Mouse (Mus musculus) stomach, embryonic 14.5 days (tissue): Measurements from ENCODE around the gene Mpp2. TPM values are rescaled to one million over a fixed set of nuclear protein-coding genes. Genes with fewer than 3 reads are reported as not detected.
A peak's percentile ranks its signal among the peaks of the same experiment; 100 is the strongest.

Source experiments
- ATAC-seq: fragments of 200-750 bp; cut with Nextera tagmentation; 2 replicates; pipeline ENCODE4 v1.8.0; 2017; ENCODE audit warnings: low read depth, moderate TSS enrichment; ENCODE audit not compliant: insufficient number of reproducible peaks, insufficient read depth, low FRiP score
- H3K27ac ChIP-seq: fragments of 300-500 bp; sonication (generic); 2 replicates; pipeline ENCODE4 v1.5.1; 2014; ENCODE audit warnings: mild to moderate bottlenecking, low read length, moderate library complexity, mixed read lengths
- H3K27me3 ChIP-seq: fragments of 300-500 bp; sonication (generic); 2 replicates; pipeline ENCODE4 v1.6.1; 2014; ENCODE audit warnings: low read length, control low read depth, mixed read lengths; ENCODE audit not compliant: control insufficient read depth, insufficient read depth
- H3K36me3 ChIP-seq: fragments of 300-500 bp; sonication (generic); 2 replicates; pipeline ENCODE4 v1.6.1; 2014; ENCODE audit warnings: mild to moderate bottlenecking, control low read depth, low read length, moderate library complexity, mixed read lengths; ENCODE audit not compliant: control insufficient read depth, insufficient read depth
- H3K4me1 ChIP-seq: fragments of 300-500 bp; sonication (generic); 2 replicates; pipeline ENCODE4 v1.6.1; 2014; ENCODE audit warnings: low read length, control low read depth, mixed read lengths; ENCODE audit not compliant: control insufficient read depth, insufficient read depth
- H3K4me2 ChIP-seq: fragments of 300-500 bp; sonication (generic); replicated peaks from 2 replicates; pipeline ENCODE4 v1.6.1; 2014; ENCODE audit warnings: low read depth, low read length, control low read depth
- H3K4me3 ChIP-seq: fragments of 300-500 bp; sonication (generic); 2 replicates; pipeline ENCODE4 v1.5.1; 2014; ENCODE audit warnings: low read depth, low read length, control low read depth
- H3K9ac ChIP-seq: fragments of 300-500 bp; sonication (generic); replicated peaks from 2 replicates; pipeline ENCODE4 v1.6.1; 2014; ENCODE audit warnings: low read depth, mild to moderate bottlenecking, control low read depth, low read length, moderate library complexity, mixed read lengths
- H3K9me3 ChIP-seq: fragments of 300-500 bp; sonication (generic); 2 replicates; pipeline ENCODE4 v1.6.1; 2016; ENCODE audit warnings: low read depth, low read length, control low read depth; ENCODE audit not compliant: control insufficient read depth
- WGBS: fragments of 180-500 bp; shearing (Covaris S2); extraction: QIAGEN DNeasy Blood & Tissue Kit; methylation state at CpG from one replicate; pipeline ENCODE4 v1.1.7; 2014; 5-methylcytosine and 5-hydroxymethylcytosine counted together
- polyA plus RNA-seq: library from polyadenylated mRNA; unstranded; fragments of >200 nt; fragmentation: Nextera tagmentation; extraction: Ambion mirVana; gene quantifications from 2 replicates; pipeline ENCODE4 v1.2.1, GENCODE M21; 2014

The Mpp2 gene
- polyA plus RNA-seq, 1 experiment from 2014 or later: 8.5 TPM

GRCm38 (mm10) chr11:102102485-102103258 lies 14.4 kb upstream of the Mpp2 start:
- Histone ChIP-seq H3K4me1 (0 out of 2 replicates have a peak, but pooled peaks cover 3% of the 10 kb centered on the region), H3K27me3 (peaks cover 17% of the 10 kb centered on the region), H3K9me3 (no peaks in the 10 kb centered on the region), H3K4me3 (no peak overlapping the region), H3K27ac (no peak overlapping the region), H3K4me2 (no peak overlapping the region), H3K9ac (no peak overlapping the region), H3K36me3 (no peaks in the 10 kb centered on the region)
- ATAC-seq: no peak
- WGBS: 19% methylated on average over 17 of the region's 17 CpGs

GRCm38 (mm10) chr11:102101219-102101618 lies 12.9 kb upstream of the Mpp2 start, which contains the start of gene Ppy:
Gene Ppy, minus strand, starts transcription at chr11:102101319.
- Histone ChIP-seq H3K27ac (no peak within 1 kb of the TSS), H3K4me3 (no peak within 1 kb of the TSS), H3K9ac (no peak within 1 kb of the TSS), H3K4me1 (peaks cover 7% of the 10 kb centered on the region; the same call in 1 of the 2 replicates), H3K36me3 (no peaks in the 10 kb centered on the region), H3K4me2 (no peak within 1 kb of the TSS), H3K27me3 (peaks cover 8% of the 10 kb centered on the region; the same call in 1 of the 2 replicates), H3K9me3 (no peaks in the 10 kb centered on the region)
- ATAC-seq: no peak
- 83% methylated on average over 4 of the region's 4 CpGs for WGBS

GRCm38 (mm10) chr11:102096887-102097391 lies 8.6 kb upstream of the Mpp2 start:
- Histone ChIP-seq H3K9ac (no peak overlapping the region), H3K36me3 (no peaks in the 10 kb centered on the region), H3K9me3 (no peaks in the 10 kb centered on the region), H3K4me2 (peak overlapping the region; percentile 40), H3K27ac (peak overlapping the region; percentile 41; the same call in 1 of the 2 replicates), H3K4me3 (peak overlapping the region; percentile 17), H3K4me1 (peaks cover 4% of the 10 kb centered on the region; the same call in 1 of the 2 replicates), H3K27me3 (no peaks in the 10 kb centered on the region)
- 4% methylated on average over 18 of the region's 18 CpGs for WGBS
- peak; percentile 91 for ATAC-seq

GRCm38 (mm10) chr11:102096446-102096845 lies 8.1 kb upstream of the Mpp2 start:
- no peak for ATAC-seq
- Histone ChIP-seq H3K4me1 (peaks cover 4% of the 10 kb centered on the region; the same call in 1 of the 2 replicates), H3K9ac (no peak overlapping the region), H3K4me2 (peak overlapping the region; percentile 40), H3K4me3 (no peak overlapping the region), H3K36me3 (no peaks in the 10 kb centered on the region), H3K27me3 (no peaks in the 10 kb centered on the region), H3K9me3 (no peaks in the 10 kb centered on the region), H3K27ac (peak overlapping the region; percentile 41; the same call in 1 of the 2 replicates)
- 61% methylated on average over 5 of the region's 5 CpGs for WGBS

GRCm38 (mm10) chr11:102095676-102096075 lies 7.4 kb upstream of the Mpp2 start:
- Histone ChIP-seq H3K4me3 (no peak overlapping the region), H3K36me3 (no peaks in the 10 kb centered on the region), H3K4me2 (no peak overlapping the region), H3K9me3 (no peaks in the 10 kb centered on the region), H3K27ac (no peak overlapping the region), H3K4me1 (peaks cover 4% of the 10 kb centered on the region; the same call in 1 of the 2 replicates), H3K9ac (no peak overlapping the region), H3K27me3 (no peaks in the 10 kb centered on the region)
- no peak for ATAC-seq
- WGBS: 74% methylated on average over 3 of the region's 3 CpGs

GRCm38 (mm10) chr11:102089088-102089808 lies 933 bp upstream of the Mpp2 start:
- H3K9ac ChIP-seq: 0 out of 2 replicates have a peak overlapping the region, but pooled peaks have one; percentile 14
- no peaks in the 10 kb centered on the region for H3K36me3 ChIP-seq
- no peaks in the 10 kb centered on the region for H3K27me3 ChIP-seq
- H3K4me1 ChIP-seq: peaks cover 11% of the 10 kb centered on the region; the same call in 1 of the 2 replicates
- WGBS: under 1% methylated on average over 20 of the region's 20 CpGs
- peak overlapping the region; percentile 97 for H3K4me2 ChIP-seq
- peak overlapping the region; percentile 85; the same call in 1 of the 2 replicates for H3K27ac ChIP-seq
- H3K9me3 ChIP-seq: no peaks in the 10 kb centered on the region
- peak overlapping the region; percentile 67 for H3K4me3 ChIP-seq
- peak; percentile 77 for ATAC-seq

GRCm38 (mm10) chr11:102087081-102087751 lies 1.1 kb downstream of the Mpp2 start:
- peak overlapping the region; percentile 67 for H3K4me3 ChIP-seq
- peak overlapping the region; percentile 48 for H3K9ac ChIP-seq
- peaks cover 11% of the 10 kb centered on the region; the same call in 1 of the 2 replicates for H3K4me1 ChIP-seq
- under 1% methylated on average over 38 of the region's 39 CpGs for WGBS
- H3K27ac ChIP-seq: peak overlapping the region; percentile 85
- peak; percentile 70 for ATAC-seq
- no peaks in the 10 kb centered on the region for H3K36me3 ChIP-seq
- H3K4me2 ChIP-seq: peak overlapping the region; percentile 97
- no peaks in the 10 kb centered on the region for H3K27me3 ChIP-seq
- H3K9me3 ChIP-seq: no peaks in the 10 kb centered on the region

GRCm38 (mm10) chr11:102086331-102086730 lies 2.0 kb downstream of the Mpp2 start:
- Histone ChIP-seq H3K27me3 (no peaks in the 10 kb centered on the region), H3K4me1 (peaks cover 11% of the 10 kb centered on the region; the same call in 1 of the 2 replicates), H3K9ac (0 out of 2 replicates have a peak overlapping the region, but pooled peaks have one; percentile 48), H3K9me3 (no peaks in the 10 kb centered on the region), H3K4me3 (peak overlapping the region; percentile 67; the same call in 1 of the 2 replicates), H3K36me3 (no peaks in the 10 kb centered on the region), H3K4me2 (peak overlapping the region; percentile 97), H3K27ac (no peak overlapping the region)
- WGBS: 17% methylated on average over 3 of the region's 3 CpGs
- ATAC-seq: no peak
